In the genomic region with DNA sequence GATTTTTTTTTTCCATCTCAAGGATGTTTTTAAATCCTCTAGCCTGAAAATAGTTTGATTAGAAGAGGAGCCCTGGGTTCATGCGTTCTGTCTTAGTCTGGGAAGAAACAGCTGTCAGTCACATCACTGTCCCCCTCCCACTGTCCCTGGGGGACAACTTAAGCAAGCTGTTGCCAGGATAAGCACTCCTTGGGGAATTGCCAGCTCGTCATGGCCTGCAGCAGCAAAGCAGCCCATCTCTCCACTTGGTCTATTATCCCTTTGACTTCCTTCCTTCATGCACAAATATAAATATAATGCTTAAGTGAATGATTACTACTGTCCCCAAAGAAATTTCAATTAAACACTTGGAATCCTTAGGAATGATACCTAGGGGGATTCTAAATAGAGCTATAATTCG, we compare ENCODE assay signal across 15 mouse cellular contexts.
A peak's percentile ranks its signal among the peaks of the same experiment; 100 is the strongest.
DNase-seq lines count a peak whose midpoint lies in the region; ATAC-seq lines count a peak whose summit lies in the region.
"Had no signal": no experiment of that assay in that cellular context is flagged by ENCODE, and none has a peak within 500 bp of the region (broad histone marks: within the 10 kb centered on the region; RNA-seq: fewer than 3 reads in every experiment).

No protein-coding gene starts in this region.

- no peaks in the 10 kb centered on the region for H3K36me3 ChIP-seq in hindbrain, embryonic 11.5 days (ENCODE audit: control insufficient read depth, insufficient read depth, low read length)
- H3K36me3 ChIP-seq in hindbrain, embryonic 12.5 days: no peaks in the 10 kb centered on the region
- H3K36me3 ChIP-seq in midbrain, embryonic 12.5 days: no peaks in the 10 kb centered on the region
- H3K36me3 ChIP-seq in midbrain, embryonic 16.5 days (ENCODE audit: control insufficient read depth, insufficient read depth, low read length): no peaks in the 10 kb centered on the region
- H3K36me3 ChIP-seq: embryonic facial prominence, embryonic 12.5 days; forebrain, embryonic 10.5 days; heart, embryonic 13.5 days had no signal

- no peak overlapping the region for H3K27ac ChIP-seq in hindbrain, embryonic 11.5 days (ENCODE audit: low read depth, low read length)
- H3K27ac ChIP-seq in hindbrain, embryonic 12.5 days: no peak overlapping the region
- no peak overlapping the region for H3K27ac ChIP-seq in midbrain, embryonic 12.5 days (replicated peaks)
- H3K27ac ChIP-seq in midbrain, embryonic 16.5 days (ENCODE audit: low read length): no peak overlapping the region
- H3K27ac ChIP-seq: embryonic facial prominence, embryonic 12.5 days; forebrain, embryonic 10.5 days; heart, embryonic 13.5 days had no signal

- no peak overlapping the region for H3K4me3 ChIP-seq in hindbrain, embryonic 11.5 days (ENCODE audit: low read depth, low read length)
- H3K4me3 ChIP-seq in hindbrain, embryonic 12.5 days: no peak overlapping the region
- H3K4me3 ChIP-seq in midbrain, embryonic 12.5 days: no peak overlapping the region
- H3K4me3 ChIP-seq in midbrain, embryonic 16.5 days (ENCODE audit: low read depth, low read length): no peak overlapping the region
- H3K4me3 ChIP-seq: embryonic facial prominence, embryonic 12.5 days; forebrain, embryonic 10.5 days; heart, embryonic 13.5 days had no signal

- H3K9me3 ChIP-seq in hindbrain, embryonic 11.5 days (ENCODE audit: control insufficient read depth, low read length): no peaks in the 10 kb centered on the region
- no peaks in the 10 kb centered on the region for H3K9me3 ChIP-seq in hindbrain, embryonic 12.5 days (replicated peaks)
- no peaks in the 10 kb centered on the region for H3K9me3 ChIP-seq in midbrain, embryonic 12.5 days
- H3K9me3 ChIP-seq in midbrain, embryonic 16.5 days (replicated peaks; ENCODE audit: control insufficient read depth, low read length, poor library complexity, severe bottlenecking): no peaks in the 10 kb centered on the region
- H3K9me3 ChIP-seq: embryonic facial prominence, embryonic 12.5 days; forebrain, embryonic 10.5 days; heart, embryonic 13.5 days had no signal

- H3K27me3 ChIP-seq in hindbrain, embryonic 11.5 days (ENCODE audit: control insufficient read depth, insufficient read depth, low read length): no peaks in the 10 kb centered on the region
- no peaks in the 10 kb centered on the region for H3K27me3 ChIP-seq in hindbrain, embryonic 12.5 days
- no peaks in the 10 kb centered on the region for H3K27me3 ChIP-seq in midbrain, embryonic 12.5 days
- no peaks in the 10 kb centered on the region for H3K27me3 ChIP-seq in midbrain, embryonic 16.5 days (ENCODE audit: control insufficient read depth, insufficient read depth, low read depth, low read length)
- H3K27me3 ChIP-seq: embryonic facial prominence, embryonic 12.5 days; heart, embryonic 13.5 days had no signal

- DNase-seq in hindbrain, embryonic 11.5 days (ENCODE audit: low spot score): peak; percentile 36
- peak; percentile 63 for DNase-seq in mesoderm, embryonic 11.5 days (ENCODE audit: low read depth, low spot score)
- DNase-seq in retina, embryonic 14.5 days (ENCODE audit: low spot score): peak; percentile 47
- no peak for DNase-seq in frontal cortex, postnatal 36 days (ENCODE audit: low spot score in 2 of 2)
- DNase-seq: adrenal gland, adult 2 months; kidney, postnatal 36 days; liver; right cerebral cortex, postnatal 4 days had no signal

- H3K9ac ChIP-seq in hindbrain, embryonic 11.5 days (ENCODE audit: low read depth, low read length): no peak overlapping the region
- H3K9ac ChIP-seq in hindbrain, embryonic 12.5 days: no peak overlapping the region
- no peak overlapping the region for H3K9ac ChIP-seq in midbrain, embryonic 12.5 days (replicated peaks)
- H3K9ac ChIP-seq in midbrain, embryonic 16.5 days (ENCODE audit: low read depth, low read length): no peak overlapping the region
- H3K9ac ChIP-seq: embryonic facial prominence, embryonic 12.5 days; heart, embryonic 13.5 days had no signal

- H3K4me1 ChIP-seq in hindbrain, embryonic 11.5 days (replicated peaks; ENCODE audit: control insufficient read depth, insufficient read depth, low read length): no peaks in the 10 kb centered on the region
- H3K4me1 ChIP-seq in hindbrain, embryonic 12.5 days: 0 out of 2 replicates have a peak, but pooled peaks cover 2% of the 10 kb centered on the region
- H3K4me1 ChIP-seq in midbrain, embryonic 12.5 days: no peaks in the 10 kb centered on the region; the same call in 1 of the 2 replicates
- H3K4me1 ChIP-seq in midbrain, embryonic 16.5 days (ENCODE audit: control insufficient read depth, insufficient read depth, low read length): peaks cover 8% of the 10 kb centered on the region
- H3K4me1 ChIP-seq: embryonic facial prominence, embryonic 12.5 days had no signal

- no peak for ATAC-seq in hindbrain, embryonic 11.5 days (ENCODE audit: low FRiP score)
- no peak for ATAC-seq in hindbrain, embryonic 12.5 days (ENCODE audit: low FRiP score)
- ATAC-seq in midbrain, embryonic 12.5 days (ENCODE audit: low FRiP score, low read depth): peak; percentile 41; the same call in 1 of the 2 replicates
- ATAC-seq in midbrain, embryonic 16.5 days: no peak
- ATAC-seq: intestine, postnatal 0 days had no signal

- H3K4me2 ChIP-seq in hindbrain, embryonic 11.5 days (replicated peaks; ENCODE audit: low read depth, low read length): no peak overlapping the region
- no peak overlapping the region for H3K4me2 ChIP-seq in hindbrain, embryonic 12.5 days (replicated peaks)
- no peak overlapping the region for H3K4me2 ChIP-seq in midbrain, embryonic 12.5 days (replicated peaks)
- H3K4me2 ChIP-seq in midbrain, embryonic 16.5 days (ENCODE audit: low read length): no peak overlapping the region
- H3K4me2 ChIP-seq: embryonic facial prominence, embryonic 12.5 days; heart, embryonic 13.5 days had no signal

- 42% methylated on average over 3 of the region's 3 CpGs for WGBS in hindbrain, embryonic 11.5 days
- WGBS in hindbrain, embryonic 12.5 days: 36% methylated on average over 3 of the region's 3 CpGs
- WGBS in midbrain, embryonic 12.5 days: 34% methylated on average over 3 of the region's 3 CpGs
- 26% methylated on average over 3 of the region's 3 CpGs for WGBS in midbrain, embryonic 16.5 days

Comparison
In these comparisons a context has a peak if more than half of its experiments do, and no peak if none do; other contexts are left out.
1. DNase-seq: peak in hindbrain, embryonic 11.5 days (single experiment), mesoderm, embryonic 11.5 days (single experiment) and retina, embryonic 14.5 days (single experiment); none in frontal cortex, postnatal 36 days (0 of 2).